Mouse (Mus musculus): ENCODE measurements around the gene Olfr96. TPM values are rescaled to one million over a fixed set of nuclear protein-coding genes. Genes with fewer than 3 reads are reported as not detected.
"Not testable (repeated sequence)": the region's sequence is repeated elsewhere in the genome, so short reads cannot be mapped to it uniquely, and the experiment has no call there.

Gene Olfr96
- polyA plus RNA-seq, 1 experiment from 2014 or later: not detected

- WGBS: 65% methylated on average over 3 of the region's 3 CpGs
- no peak for ATAC-seq (ENCODE audit: insufficient number of reproducible peaks, insufficient read depth, low FRiP score, low TSS enrichment)
These were observed 6.9 kb upstream of the Olfr96 start, which contains the start of gene Olfr95 for GRCm38 (mm10) chr17:37213018-37213417. Gene Olfr95 (minus strand): TSS chr17:37213118.

DNA sequence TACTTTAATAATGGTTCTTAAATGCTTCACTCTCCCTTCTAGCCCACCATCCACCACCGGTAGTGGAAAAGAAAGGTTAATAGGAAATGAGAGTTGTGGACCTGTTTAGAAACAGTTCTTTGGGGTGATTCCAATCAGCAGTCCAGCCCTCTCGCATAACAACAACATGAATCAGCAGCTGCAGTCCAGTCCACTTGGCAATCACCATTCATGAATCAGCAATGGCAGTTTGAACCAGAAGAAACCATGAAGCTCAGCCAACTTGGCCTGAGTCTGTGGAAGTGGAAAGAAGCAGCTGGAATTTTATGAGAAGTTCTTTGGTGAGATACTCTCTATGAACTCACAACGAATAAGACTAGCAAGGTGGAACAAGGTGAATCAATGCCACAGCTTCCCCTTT lies 1.5 kb upstream of the Olfr96 start:
- H3K9me3 ChIP-seq: peaks cover 5% of the 10 kb centered on the region; the same call in 1 of the 2 replicates
- H3K4me2 ChIP-seq (replicated peaks): no peak overlapping the region
- ATAC-seq (ENCODE audit: insufficient number of reproducible peaks, insufficient read depth, low FRiP score, low TSS enrichment): no peak
- H3K36me3 ChIP-seq: no peaks in the 10 kb centered on the region
- H3K4me3 ChIP-seq: no peak overlapping the region
- H3K27me3 ChIP-seq: no peaks in the 10 kb centered on the region
- H3K9ac ChIP-seq: no peak overlapping the region
- no peaks in the 10 kb centered on the region for H3K4me1 ChIP-seq
- 82% methylated on average over 3 of the region's 3 CpGs for WGBS
- H3K27ac ChIP-seq: no peak overlapping the region

More at GRCm38 (mm10) chr17:37213018-37213417, 6.9 kb upstream of the Olfr96 start, which contains the start of gene Olfr95:
- Histone ChIP-seq H3K9ac (no peak within 1 kb of the TSS), H3K27me3 (peaks cover 25% of the 10 kb centered on the region), H3K4me1 (no peaks in the 10 kb centered on the region), H3K36me3 (no peaks in the 10 kb centered on the region), H3K27ac (no peak within 1 kb of the TSS), H3K9me3 (peaks cover 5% of the 10 kb centered on the region; the same call in 1 of the 2 replicates), H3K4me2 (replicated peaks) (no peak within 1 kb of the TSS), H3K4me3 (no peak within 1 kb of the TSS)

- Histone ChIP-seq H3K9me3 (peaks cover 5% of the 10 kb centered on the region; the same call in 1 of the 2 replicates), H3K9ac (no peak overlapping the region), H3K4me3 (no peak overlapping the region), H3K4me1 (no peaks in the 10 kb centered on the region), H3K27ac (no peak overlapping the region), H3K36me3 (no peaks in the 10 kb centered on the region), H3K4me2 (replicated peaks) (no peak overlapping the region), H3K27me3 (no peaks in the 10 kb centered on the region)
- WGBS: 35% methylated on average over 1 of the region's 1 CpGs
- no peak for ATAC-seq (ENCODE audit: insufficient number of reproducible peaks, insufficient read depth, low FRiP score, low TSS enrichment)
These were observed 1.9 kb downstream of the Olfr96 start for GRCm38 (mm10) chr17:37221879-37222278.

- not testable (repeated sequence) for ATAC-seq (ENCODE audit: insufficient number of reproducible peaks, insufficient read depth, low FRiP score, low TSS enrichment); H3K4me3 ChIP-seq; H3K4me2 ChIP-seq (replicated peaks); H3K9ac ChIP-seq; H3K9me3 ChIP-seq; H3K4me1 ChIP-seq; H3K27ac ChIP-seq; H3K27me3 ChIP-seq; H3K36me3 ChIP-seq
- WGBS: 91% methylated on average over 2 of the region's 2 CpGs
These were observed 17.3 kb downstream of the Olfr96 start, which contains the start of gene Olfr97 for GRCm38 (mm10) chr17:37237230-37237629. Gene Olfr97 (minus strand): TSS chr17:37237330.

DNA sequence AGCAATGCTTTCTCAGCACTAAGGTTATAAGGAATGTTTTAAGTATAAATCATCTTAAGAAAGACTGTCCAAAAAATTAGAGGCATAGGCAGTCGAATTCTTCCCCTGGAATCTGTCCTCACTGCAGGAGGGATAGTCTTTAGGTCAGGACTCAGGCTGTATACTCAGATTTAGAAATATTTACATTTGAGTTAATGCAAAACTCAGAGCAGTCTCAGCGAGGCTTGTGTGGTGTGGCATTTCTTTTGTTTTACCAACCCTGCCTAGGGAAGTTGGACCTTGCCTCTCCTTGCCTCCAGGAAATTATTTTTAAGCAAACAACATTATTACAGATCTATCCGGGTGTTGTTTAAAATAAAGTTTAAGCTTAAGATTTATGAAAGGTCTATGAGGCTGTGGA lies 22.3 kb downstream of the Olfr96 start:
- ATAC-seq (ENCODE audit: insufficient number of reproducible peaks, insufficient read depth, low FRiP score, low TSS enrichment): no peak
- H3K4me3 ChIP-seq: no peak overlapping the region
- H3K9ac ChIP-seq: no peak overlapping the region
- H3K4me1 ChIP-seq: no peaks in the 10 kb centered on the region
- no peaks in the 10 kb centered on the region for H3K36me3 ChIP-seq
- no peaks in the 10 kb centered on the region for H3K9me3 ChIP-seq
- H3K27me3 ChIP-seq: no peaks in the 10 kb centered on the region
- no peak overlapping the region for H3K4me2 ChIP-seq (replicated peaks)
- WGBS: 57% methylated on average over 3 of the region's 3 CpGs
- no peak overlapping the region for H3K27ac ChIP-seq

DNA sequence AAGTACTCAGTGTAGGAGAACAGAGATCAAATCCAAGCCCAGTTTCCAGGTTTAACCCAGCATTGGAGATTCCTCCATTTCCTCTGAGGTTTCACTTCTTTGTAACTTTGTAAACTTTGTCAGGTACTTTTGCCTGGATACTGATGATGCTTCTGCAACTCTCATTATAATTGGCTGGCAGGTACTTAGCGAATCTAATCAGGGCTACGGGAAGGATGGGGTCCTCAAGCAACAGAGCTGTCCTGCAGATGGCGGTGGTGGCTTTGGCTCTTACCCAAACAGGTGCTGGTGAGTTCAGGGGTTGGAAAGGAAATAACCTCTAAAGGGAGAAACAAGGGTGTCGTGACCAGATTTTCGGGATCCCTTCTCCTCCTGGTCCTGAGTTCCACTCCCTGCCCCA lies 26.8 kb downstream of the Olfr96 start:
- H3K36me3 ChIP-seq: no peaks in the 10 kb centered on the region
- H3K4me3 ChIP-seq: no peak overlapping the region
- H3K27ac ChIP-seq: no peak overlapping the region
- H3K4me1 ChIP-seq: no peaks in the 10 kb centered on the region
- no peaks in the 10 kb centered on the region for H3K9me3 ChIP-seq
- H3K4me2 ChIP-seq (replicated peaks): no peak overlapping the region
- no peak overlapping the region for H3K9ac ChIP-seq
- no peak for ATAC-seq (ENCODE audit: insufficient number of reproducible peaks, insufficient read depth, low FRiP score, low TSS enrichment)
- WGBS: 36% methylated on average over 5 of the region's 5 CpGs
- H3K27me3 ChIP-seq: no peaks in the 10 kb centered on the region

DNA sequence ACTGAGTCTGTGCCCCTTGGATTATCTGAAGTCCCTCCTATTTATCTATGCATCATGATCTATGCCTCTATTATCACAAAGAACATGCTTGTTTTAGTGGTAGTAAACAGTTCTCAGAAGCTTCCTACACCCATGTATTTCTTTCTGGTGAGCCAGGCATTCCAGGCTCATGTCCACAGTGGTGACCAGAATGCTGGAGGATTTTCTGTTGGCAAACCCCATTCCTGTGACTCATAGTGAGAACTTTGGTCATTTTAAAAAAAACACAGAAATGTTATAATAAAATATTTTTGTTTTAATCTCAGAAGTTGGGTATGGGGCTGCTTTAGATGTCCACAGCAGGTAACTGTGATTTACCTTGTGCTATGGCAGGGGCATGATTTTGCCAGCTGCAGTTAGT lies 29.5 kb downstream of the Olfr96 start:
- ATAC-seq (ENCODE audit: insufficient number of reproducible peaks, insufficient read depth, low FRiP score, low TSS enrichment): no peak
- H3K4me2 ChIP-seq (replicated peaks): no peak overlapping the region
- H3K36me3 ChIP-seq: no peaks in the 10 kb centered on the region
- H3K9me3 ChIP-seq: no peaks in the 10 kb centered on the region
- H3K27me3 ChIP-seq: no peaks in the 10 kb centered on the region
- H3K4me3 ChIP-seq: no peak overlapping the region
- no peak overlapping the region for H3K9ac ChIP-seq
- H3K4me1 ChIP-seq: no peaks in the 10 kb centered on the region
- no peak overlapping the region for H3K27ac ChIP-seq

GRCm38 (mm10) chr17:37250544-37250943 lies 30.6 kb downstream of the Olfr96 start:
- ATAC-seq (ENCODE audit: insufficient number of reproducible peaks, insufficient read depth, low FRiP score, low TSS enrichment): no peak
- Histone ChIP-seq H3K4me2 (replicated peaks) (no peak overlapping the region), H3K9me3 (no peaks in the 10 kb centered on the region), H3K4me3 (no peak overlapping the region), H3K36me3 (no peaks in the 10 kb centered on the region), H3K9ac (no peak overlapping the region), H3K27ac (no peak overlapping the region), H3K27me3 (no peaks in the 10 kb centered on the region), H3K4me1 (no peaks in the 10 kb centered on the region)
- 13% methylated on average over 1 of the region's 1 CpGs for whole genome bisulfite sequencing

- Histone ChIP-seq H3K27ac (no peak within 1 kb of the TSS), H3K4me3 (no peak within 1 kb of the TSS), H3K36me3 (no peaks in the 10 kb centered on the region), H3K9me3 (no peaks in the 10 kb centered on the region), H3K4me2 (replicated peaks) (no peak within 1 kb of the TSS), H3K27me3 (no peaks in the 10 kb centered on the region), H3K9ac (no peak within 1 kb of the TSS), H3K4me1 (no peaks in the 10 kb centered on the region)
- ATAC-seq (ENCODE audit: insufficient number of reproducible peaks, insufficient read depth, low FRiP score, low TSS enrichment): no peak
- 67% methylated on average over 1 of the region's 1 CpGs for WGBS
These were observed 43.7 kb downstream of the Olfr96 start, which contains the start of gene Olfr98 for GRCm38 (mm10) chr17:37263626-37264025. Gene Olfr98 (minus strand): TSS chr17:37263749.

- H3K4me3 ChIP-seq: peak within 1 kb of the TSS; percentile 35
- WGBS: 4% methylated on average over 26 of the region's 26 CpGs
- no peak within 1 kb of the TSS for H3K27ac ChIP-seq
- no peaks in the 10 kb centered on the region for H3K36me3 ChIP-seq
- H3K27me3 ChIP-seq: no peaks in the 10 kb centered on the region
- H3K4me2 ChIP-seq (replicated peaks): peak within 1 kb of the TSS; percentile 70
- ATAC-seq (ENCODE audit: insufficient number of reproducible peaks, insufficient read depth, low FRiP score, low TSS enrichment): peak; percentile 90
- H3K4me1 ChIP-seq: no peaks in the 10 kb centered on the region
- H3K9ac ChIP-seq: no peak within 1 kb of the TSS
- H3K9me3 ChIP-seq: no peaks in the 10 kb centered on the region
These were observed 50.2 kb downstream of the Olfr96 start, which contains the start of gene H2-M3 for GRCm38 (mm10) chr17:37270058-37270701. Gene H2-M3 (plus strand): TSS chr17:37270220.

DNA sequence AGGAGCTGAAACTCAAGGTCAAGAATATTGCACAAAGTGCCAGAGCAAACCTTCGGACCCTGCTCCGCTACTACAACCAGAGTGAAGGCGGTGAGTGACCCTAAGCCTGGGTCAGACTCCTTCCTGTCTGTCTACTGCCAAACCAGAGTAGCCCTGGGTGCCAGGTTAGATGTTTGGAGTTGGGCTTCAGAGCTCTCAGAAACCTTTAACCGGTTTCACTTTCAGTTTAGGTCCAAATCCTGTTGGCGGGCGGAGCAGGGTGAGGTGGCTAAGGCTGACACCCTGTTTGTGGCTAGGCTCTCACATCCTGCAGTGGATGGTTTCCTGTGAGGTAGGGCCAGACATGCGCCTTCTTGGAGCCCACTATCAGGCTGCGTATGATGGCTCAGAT lies 50.8 kb downstream of the Olfr96 start:
- no peak overlapping the region for H3K27ac ChIP-seq
- H3K9me3 ChIP-seq: no peaks in the 10 kb centered on the region
- 66% methylated on average over 8 of the region's 8 CpGs for WGBS
- ATAC-seq (ENCODE audit: insufficient number of reproducible peaks, insufficient read depth, low FRiP score, low TSS enrichment): 0 out of 2 replicates have a peak, but pooled peaks have one; percentile 10
- no peaks in the 10 kb centered on the region for H3K4me1 ChIP-seq
- no peaks in the 10 kb centered on the region for H3K27me3 ChIP-seq
- peak overlapping the region; percentile 70 for H3K4me2 ChIP-seq (replicated peaks)
- peak overlapping the region; percentile 35 for H3K4me3 ChIP-seq
- no peak overlapping the region for H3K9ac ChIP-seq
- H3K36me3 ChIP-seq: no peaks in the 10 kb centered on the region

DNA sequence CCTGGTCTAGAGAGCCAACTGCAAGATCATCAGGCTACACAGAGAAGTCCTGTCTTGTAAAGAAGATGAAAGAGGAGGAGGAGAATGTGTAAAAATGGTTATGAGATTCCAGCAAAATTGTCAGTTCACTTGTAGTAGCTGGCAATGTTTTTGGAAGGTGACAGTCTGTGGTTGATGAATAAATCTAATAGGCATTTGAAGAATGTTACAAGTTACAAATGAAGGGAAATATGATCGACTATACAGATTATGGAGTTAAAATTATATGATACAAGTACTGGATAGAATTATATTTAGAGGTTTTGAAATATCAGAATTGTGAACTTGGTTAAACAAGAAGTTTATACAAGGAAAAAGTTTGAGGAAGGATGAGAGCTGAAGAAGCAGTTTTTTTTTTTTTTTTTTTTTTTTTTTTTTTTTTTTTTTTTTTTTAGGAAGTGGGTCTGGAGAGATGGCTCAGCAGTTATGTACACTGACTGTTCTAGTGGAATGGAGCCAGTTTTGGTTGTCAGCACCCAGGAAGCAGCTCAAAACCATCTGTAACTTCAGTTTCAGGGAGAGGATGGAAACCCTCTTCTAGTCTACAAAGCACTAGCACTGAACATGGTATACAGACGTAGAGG lies 55.8 kb downstream of the Olfr96 start:
- ATAC-seq (ENCODE audit: insufficient number of reproducible peaks, insufficient read depth, low FRiP score, low TSS enrichment): no peak
- H3K4me3 ChIP-seq: no peak overlapping the region
- H3K27me3 ChIP-seq: no peaks in the 10 kb centered on the region
- H3K9ac ChIP-seq: no peak overlapping the region
- no peaks in the 10 kb centered on the region for H3K4me1 ChIP-seq
- H3K9me3 ChIP-seq: no peaks in the 10 kb centered on the region
- 81% methylated on average over 2 of the region's 2 CpGs for WGBS
- no peaks in the 10 kb centered on the region for H3K36me3 ChIP-seq
- no peak overlapping the region for H3K27ac ChIP-seq
- no peak overlapping the region for H3K4me2 ChIP-seq (replicated peaks)

All from embryonic facial prominence, embryonic 12.5 days (tissue).